Mouse (Mus musculus): ENCODE measurements at regions not wholly inside any gene's neighbourhood (a gene's known extent, or its start where the extent isn't known, plus 50 kb on each side); places are given as distances from the start of the nearest gene placed in this dataset.
A peak's percentile ranks its signal among the peaks of the same experiment; 100 is the strongest.

DNA sequence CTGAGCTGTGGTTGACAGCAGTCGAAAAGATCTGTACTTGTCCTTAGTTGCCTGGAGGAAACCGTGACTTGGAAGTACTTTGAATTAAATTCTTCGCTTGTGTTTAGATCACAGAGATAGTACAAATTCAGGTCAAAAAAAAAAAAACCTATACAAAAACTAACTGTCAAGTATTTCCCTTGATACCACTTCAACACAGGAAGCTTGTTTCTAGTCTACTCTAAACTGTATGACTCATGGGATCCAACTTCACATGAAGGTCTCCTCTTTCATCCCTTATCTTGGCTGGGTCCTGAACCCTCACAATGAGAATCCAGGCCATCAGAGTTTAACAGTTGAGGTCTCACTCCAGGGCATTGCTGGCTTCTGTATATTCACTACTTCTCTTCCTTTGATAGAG, 54.8 kb downstream of the Tmem30b start:
- no peak for DNase-seq (ENCODE audit: low read depth, low spot score)

- DNase-seq (ENCODE audit: low read depth, low spot score): no peak
These were observed 63.3 kb downstream of the Tmem30b start for GRCm38 (mm10) chr12:73482858-73483257.

DNA sequence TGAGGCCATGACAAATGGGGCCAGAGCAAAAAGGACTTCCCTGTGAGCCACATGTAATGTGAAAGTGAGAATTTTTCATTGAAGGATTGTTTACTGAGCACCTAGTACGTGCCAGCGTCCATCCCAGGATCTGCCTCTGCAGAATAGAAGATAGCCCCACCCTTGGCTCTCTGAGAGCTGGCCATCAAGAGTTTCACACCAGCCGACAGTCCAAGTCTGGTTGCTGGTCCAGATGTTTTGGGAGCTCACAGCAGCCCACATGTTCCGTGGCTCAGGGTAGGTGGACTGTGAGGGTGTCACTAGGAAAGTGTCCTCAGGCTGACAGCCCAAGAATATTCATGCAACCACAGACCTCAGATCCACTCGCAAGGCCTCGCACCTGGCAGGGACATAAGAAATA, 63.9 kb downstream of the Tmem30b start:
- no peak for DNase-seq (ENCODE audit: low read depth, low spot score)

- no peak for DNase-seq (ENCODE audit: low read depth, low spot score)
These were observed 64.5 kb downstream of the Tmem30b start for GRCm38 (mm10) chr12:73481705-73482104.

GRCm38 (mm10) chr12:73481165-73481564, 65.0 kb downstream of the Tmem30b start:
- DNase-seq (ENCODE audit: low read depth, low spot score): no peak

DNA sequence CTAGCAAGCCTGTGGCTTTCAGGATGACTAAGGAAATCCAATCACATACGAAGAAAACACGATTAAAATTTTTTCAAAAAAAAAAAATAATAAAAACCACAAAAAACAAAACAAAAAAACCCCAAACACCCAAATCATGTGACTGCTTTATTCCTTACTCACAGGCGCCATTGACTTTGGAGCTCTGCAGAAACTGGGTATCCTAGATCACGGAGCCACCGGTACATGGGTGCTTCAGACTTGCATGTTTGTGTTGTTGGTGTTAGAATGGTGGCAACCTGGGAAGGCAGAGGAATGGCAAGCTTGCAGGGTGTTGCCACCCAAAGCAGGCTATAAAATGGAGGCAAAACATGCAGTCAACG, 65.6 kb downstream of the Tmem30b start:
- no peak for DNase-seq (ENCODE audit: low read depth, low spot score)

GRCm38 (mm10) chr12:73479932-73480609, 66.1 kb downstream of the Tmem30b start:
- no peak for DNase-seq (ENCODE audit: low read depth, low spot score)

GRCm38 (mm10) chr12:73478641-73479040, 67.6 kb downstream of the Tmem30b start:
- DNase-seq (ENCODE audit: low read depth, low spot score): no peak

GRCm38 (mm10) chr12:73476421-73476858, 69.8 kb downstream of the Tmem30b start:
- DNase-seq (ENCODE audit: low read depth, low spot score): no peak

GRCm38 (mm10) chr12:73475774-73476173, 70.4 kb downstream of the Tmem30b start:
- DNase-seq (ENCODE audit: low read depth, low spot score): no peak

- DNase-seq (ENCODE audit: low read depth, low spot score): no peak
These were observed 71.2 kb downstream of the Tmem30b start for GRCm38 (mm10) chr12:73475020-73475419.

DNA sequence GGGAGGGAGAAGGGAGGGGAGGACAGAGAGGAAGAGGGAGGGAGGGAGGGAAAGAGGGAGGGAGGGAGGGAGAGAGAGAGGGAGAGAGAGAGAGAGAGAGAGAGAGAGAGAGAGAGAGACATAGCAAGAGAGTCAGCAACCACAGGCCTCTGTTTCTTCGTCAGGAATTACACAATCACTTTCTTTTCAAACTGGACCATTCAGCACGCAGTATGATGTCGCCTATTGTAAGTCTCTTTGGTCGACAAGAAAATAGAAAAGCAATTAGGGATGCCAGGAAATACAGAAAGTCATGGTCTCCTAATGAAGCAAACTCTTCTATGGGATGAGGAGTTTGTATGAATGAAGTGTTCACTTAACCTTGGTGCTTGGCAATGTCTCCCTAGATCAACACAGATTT, 73.1 kb downstream of the Tmem30b start:
- DNase-seq (ENCODE audit: low read depth, low spot score): no peak

GRCm38 (mm10) chr12:73471966-73472365, 74.2 kb downstream of the Tmem30b start:
- no peak for DNase-seq (ENCODE audit: low read depth, low spot score)

DNA sequence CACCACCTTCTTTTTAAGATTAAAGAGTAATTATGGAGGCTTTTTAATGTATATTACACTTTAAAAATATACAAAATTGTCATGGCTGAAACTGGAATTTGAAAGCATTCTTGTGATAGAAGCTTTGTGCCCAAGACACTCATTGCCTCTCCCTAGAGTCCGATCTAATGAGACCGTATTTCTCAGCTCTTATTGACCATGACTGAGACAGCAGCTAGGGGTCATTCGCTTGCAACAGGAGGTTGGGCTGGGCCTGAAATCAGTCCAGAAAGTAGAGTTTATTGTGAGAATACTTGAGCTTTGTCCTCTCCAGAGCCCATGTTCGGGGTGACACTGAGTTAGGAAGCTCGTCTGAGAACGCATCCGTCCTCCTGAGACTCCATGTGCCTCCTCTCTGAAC, 79.7 kb downstream of the Tmem30b start:
- DNase-seq (ENCODE audit: low read depth, low spot score): no peak

GRCm38 (mm10) chr12:73465975-73466374, 80.2 kb downstream of the Tmem30b start:
- no peak for DNase-seq (ENCODE audit: low read depth, low spot score)

DNA sequence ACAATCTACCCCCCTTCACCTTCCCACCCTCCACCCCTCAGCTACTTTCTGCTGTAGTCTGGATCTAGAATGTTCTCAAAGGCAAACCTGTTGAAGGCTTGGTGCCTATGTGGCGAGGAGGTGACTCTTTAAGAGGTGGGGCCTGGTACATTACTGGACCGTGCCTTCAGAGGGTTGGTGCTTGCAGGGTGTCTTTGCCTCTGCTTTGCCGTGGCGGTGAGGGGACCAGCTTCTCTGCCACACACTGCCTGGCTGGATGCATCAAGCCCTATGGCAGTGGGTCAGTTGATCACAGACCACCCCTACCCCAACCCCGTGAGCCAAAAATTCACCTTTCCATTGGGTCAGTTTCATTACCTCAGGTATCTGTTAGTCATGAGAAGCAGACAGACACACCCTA, 81.9 kb downstream of the Tmem30b start:
- no peak for DNase-seq (ENCODE audit: low read depth, low spot score)

GRCm38 (mm10) chr12:73462091-73462490, 84.1 kb downstream of the Tmem30b start:
- no peak for DNase-seq (ENCODE audit: low read depth, low spot score)

GRCm38 (mm10) chr12:73460291-73460761, 85.9 kb downstream of the Tmem30b start:
- DNase-seq (ENCODE audit: low read depth, low spot score): no peak

DNA sequence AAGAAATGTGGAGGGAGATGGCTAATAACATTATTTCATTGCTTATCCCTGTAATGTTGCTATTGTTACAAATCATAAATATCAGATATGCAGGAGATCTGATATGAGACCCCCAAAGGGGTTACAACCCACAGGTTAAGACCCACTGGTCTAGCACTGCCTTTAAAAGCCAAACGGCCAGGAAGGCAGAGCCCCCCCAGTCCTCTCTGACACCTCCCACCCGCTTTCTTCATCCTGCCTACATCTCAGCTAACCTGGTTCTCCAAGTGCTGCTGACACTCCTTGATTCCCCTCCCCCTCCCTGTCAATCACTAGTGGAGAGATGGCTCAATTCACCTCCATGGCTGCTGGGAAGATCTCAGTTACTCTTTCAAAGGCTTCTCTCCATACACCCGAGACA, 94.9 kb downstream of the Tmem30b start:
- DNase-seq (ENCODE audit: low read depth, low spot score): no peak

GRCm38 (mm10) chr12:73450541-73450940, 95.7 kb downstream of the Tmem30b start:
- no peak for DNase-seq (ENCODE audit: low read depth, low spot score)

DNA sequence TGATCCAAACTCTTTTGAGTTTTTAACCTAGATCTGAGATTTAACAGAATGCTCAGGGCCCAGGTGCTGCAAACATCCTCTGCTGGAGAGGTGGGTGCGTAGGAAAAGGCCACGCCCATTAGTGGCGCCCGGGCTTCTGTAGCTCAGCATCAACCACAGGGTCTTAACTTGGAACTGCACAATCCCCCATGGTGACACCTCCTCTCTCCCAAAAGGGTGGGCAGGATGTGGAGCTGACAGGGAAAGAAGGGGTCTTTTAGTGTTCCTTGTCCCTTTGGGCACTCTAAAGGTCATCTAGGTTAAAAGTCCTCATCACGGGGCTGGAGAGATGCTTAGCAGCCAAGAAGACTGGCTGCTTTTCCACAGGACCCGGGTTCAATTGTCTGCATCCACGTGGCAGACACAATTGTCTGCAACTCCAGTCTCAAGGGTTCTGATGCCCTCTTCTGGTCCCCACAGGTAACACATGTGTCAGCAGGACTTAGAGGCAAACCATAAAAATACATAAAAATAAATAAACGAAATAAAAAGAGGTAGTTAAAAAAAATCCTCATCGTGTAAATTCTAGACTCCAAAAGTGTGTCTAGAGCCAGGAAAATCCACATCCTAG, 96.2 kb downstream of the Tmem30b start:
- peak; percentile 48 for DNase-seq (ENCODE audit: low read depth, low spot score)

DNA sequence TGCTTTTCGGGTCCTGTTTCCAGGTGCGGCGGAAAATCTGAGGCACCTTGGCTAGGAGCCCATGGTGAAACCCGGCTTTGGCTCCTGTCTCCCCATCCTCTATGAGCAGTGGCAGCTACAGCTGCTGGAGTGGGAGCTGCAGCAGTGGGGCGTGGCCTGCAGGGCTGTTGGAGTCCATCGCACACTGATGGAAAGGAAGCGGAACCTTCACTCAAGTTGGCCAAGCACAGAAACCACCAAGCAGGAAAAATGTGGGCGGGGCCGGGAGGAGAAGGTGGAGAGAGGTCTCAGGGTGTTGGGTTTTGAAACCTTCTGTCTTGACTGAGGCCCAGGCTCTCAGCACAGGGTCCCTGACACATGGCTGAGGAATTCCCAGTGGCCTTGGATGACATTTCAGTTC, 97.1 kb downstream of the Tmem30b start:
- no peak for DNase-seq (ENCODE audit: low read depth, low spot score)

DNA sequence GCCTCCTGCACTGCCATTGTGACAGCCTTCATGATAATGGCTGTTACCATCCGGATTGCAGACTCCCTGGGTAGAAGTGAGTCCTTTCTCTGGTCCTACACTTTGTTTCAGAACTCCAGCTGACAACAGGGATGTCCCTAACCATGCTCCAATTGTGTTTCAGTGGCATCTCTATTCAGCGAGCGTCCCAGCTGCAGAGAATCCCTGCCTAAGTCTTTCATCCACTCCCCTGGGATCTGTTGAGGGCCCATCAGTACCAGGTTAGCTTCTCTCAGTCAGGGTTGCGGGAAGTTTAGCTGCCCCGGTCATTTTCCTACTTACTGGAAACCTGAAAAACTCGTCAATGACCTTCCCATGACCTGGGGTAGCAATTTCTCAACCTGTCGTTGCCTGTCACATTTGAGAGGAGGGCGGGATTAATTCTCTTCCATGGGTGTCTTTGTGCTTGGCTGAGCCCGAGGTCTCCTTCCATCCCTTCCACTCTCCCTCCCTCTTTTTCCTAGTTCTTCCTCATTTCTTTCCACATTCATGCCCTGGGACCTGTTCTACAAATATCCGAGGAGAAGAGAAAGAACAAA, 97.7 kb downstream of the Tmem30b start:
- no peak for DNase-seq (ENCODE audit: low read depth, low spot score)
